Mouse (Mus musculus) retina, adult 2 months (tissue): ENCODE data around the gene Tcf7l2.

Source experiments
- DNase-seq: peaks from one replicate; pipeline ENCODE4 v3.0.0-alpha.2; 2012; ENCODE audit warnings: low read depth, low spot score

Gene Tcf7l2

GRCm38 (mm10) chr19:55827613-55828259, 86.1 kb downstream of the Tcf7l2 start:
- DNase-seq, result no peak

- no peak for DNase-seq
These were observed 89.4 kb downstream of the Tcf7l2 start for GRCm38 (mm10) chr19:55830976-55831559.

DNA sequence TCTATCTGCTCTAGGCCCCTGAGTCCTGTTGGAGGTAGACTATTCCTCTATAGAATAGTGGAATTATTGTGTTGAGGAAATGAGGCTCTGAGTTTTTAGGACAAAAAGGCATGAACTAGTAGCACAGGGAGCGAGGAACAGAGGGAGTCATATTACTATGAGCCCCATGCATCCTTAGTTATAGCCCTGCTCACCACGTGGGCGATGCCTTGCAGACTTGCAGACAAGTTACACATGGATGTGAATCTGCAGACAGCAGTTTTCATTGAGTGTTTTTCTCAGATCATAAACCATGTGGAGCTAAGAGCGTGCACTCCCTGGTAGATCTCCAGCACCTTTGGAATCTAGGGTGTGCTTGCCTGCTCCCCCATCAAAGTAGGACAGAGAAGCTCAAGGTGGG, 90.5 kb downstream of the Tcf7l2 start:
- no peak for DNase-seq

DNA sequence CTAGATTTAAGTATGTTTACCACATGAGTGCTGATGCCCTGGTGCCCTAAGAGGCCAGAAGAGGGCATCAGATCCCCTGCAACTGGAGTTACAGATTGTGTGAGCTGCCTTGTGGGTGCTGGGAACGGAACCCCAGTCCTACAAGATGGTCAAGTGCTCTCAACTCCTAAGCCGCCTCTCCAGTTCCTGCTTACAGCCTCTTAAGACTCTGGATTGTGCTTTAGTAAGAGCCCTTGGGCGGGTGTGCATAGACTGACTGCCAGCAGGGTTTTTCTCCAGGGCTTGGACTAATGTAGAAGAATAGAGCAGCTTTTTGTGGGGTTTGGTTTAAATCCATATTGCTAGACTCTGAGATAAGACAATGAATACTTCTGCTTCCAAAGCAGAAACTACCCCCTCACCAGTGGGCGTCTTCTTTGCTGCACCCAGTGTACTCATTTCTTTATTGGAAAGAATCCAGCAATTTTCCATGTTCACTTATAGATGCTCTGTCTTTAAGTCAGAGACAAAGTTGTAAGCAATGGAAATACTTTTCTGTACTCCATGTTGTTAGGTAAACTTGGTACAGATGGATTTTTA, 92.3 kb downstream of the Tcf7l2 start:
- DNase-seq, result no peak

DNA sequence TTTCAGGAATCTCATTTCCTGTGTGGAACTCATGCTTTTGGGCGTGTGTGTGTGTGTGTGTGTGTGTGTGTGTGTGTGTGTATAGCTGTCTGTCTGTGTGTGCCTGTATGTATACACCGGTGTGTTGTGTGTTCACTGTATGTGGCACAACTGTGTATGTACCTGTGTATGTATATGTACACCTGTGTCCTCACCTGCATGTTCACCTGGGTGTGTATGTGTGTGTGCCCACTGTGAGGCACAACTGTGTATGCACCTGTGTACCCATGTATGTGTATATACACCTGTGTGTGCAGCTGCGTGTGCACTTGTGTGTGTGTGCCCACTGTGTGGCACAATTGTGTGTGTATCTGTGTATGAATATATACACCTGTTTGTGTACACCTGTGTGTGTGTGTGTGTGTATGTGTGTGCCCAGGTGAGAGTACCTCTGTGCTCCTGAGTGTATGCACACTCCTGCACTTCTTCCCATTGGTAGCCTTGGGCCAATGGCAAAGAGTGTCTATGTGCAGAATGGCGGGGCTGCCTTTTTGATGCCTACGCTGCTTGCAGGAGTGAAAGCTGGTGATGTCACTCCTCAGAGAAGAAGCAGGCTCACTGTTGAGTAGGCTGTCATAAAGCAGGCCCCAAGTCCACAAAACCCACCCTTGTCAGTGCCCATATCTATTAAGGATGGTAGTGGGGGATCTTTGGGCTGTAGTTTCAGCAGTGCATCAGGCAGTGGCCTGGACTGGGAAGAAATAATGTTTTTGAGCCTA, 95.5 kb downstream of the Tcf7l2 start:
- DNase-seq, result no peak

DNA sequence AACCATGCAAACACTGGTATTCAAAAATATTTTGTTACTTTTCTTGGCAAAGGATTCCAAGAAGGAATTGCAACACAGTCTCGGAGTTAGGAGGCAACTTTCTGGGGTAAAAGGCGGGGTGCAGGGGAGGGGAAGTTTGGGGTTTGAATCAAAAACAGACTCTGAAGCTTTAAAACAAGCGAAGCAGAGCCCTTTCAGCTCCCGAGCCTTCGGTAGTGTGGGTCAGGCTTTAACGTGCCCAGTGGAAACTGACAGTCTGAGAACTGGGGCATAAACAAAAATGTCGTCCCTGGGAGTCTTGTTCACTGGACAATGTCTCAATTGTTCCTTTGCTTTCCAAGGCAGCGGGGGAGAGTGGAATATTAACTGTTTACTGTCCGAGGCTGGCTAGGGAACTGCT, 96.3 kb downstream of the Tcf7l2 start:
- DNase-seq, result no peak

GRCm38 (mm10) chr19:55838389-55839035, 96.9 kb downstream of the Tcf7l2 start:
- DNase-seq, result no peak

DNA sequence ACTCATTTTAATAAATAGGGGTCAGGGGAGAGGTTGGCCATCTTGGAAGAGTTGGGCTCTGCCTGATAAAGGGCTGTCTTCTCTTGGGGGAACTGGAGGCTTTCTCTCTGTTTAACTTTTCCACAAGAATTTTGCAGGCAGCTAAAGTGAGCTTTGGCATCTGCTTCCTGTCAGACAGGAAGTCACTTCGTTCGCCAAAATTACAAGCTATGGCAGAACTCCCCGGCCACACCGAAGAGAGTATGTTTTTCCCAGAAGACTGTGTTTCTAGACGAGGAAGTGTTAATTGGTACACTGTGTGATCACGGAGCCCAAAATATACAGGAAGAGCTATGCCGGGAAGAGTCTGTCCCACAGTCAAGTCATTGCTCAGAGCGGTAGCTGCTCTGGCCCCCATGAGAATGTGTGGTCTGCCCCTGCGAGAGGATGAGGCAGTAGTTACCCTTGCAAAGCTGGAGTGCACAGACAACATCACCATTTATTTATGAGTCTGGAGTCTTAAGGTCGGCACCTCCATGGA, 97.5 kb downstream of the Tcf7l2 start:
- DNase-seq, result no peak

DNA sequence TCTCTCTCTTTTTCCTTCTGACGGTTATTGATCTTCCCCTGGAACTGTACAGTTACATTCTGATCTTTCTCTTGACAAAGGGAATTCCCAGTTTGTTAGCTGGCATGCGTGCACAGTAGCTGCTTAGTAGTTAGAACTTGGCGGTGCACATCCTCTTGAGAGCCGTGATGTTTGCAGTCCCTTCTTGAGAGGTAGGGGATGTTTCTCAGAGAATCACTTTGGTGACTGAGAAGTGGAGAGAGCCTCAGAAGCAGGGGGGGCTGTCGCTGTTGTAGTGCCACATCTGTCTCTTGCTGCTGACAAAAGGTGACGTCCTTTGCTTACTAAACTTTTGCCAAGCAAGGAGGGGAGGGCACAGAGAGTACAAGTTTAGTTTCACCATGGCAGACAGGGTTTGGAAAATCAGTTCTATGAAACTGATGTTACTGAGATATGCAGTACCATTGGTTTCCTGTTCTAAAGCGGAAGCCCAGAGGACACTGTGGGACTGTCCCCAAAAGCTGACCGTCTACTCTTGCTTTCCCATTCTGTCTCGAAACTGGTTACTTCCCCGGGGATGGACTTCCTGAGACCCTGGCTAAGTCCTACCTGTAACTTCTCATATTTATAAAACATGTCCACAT, 99.0 kb downstream of the Tcf7l2 start:
- DNase-seq, result no peak

GRCm38 (mm10) chr19:55842046-55842445, 100.4 kb downstream of the Tcf7l2 start:
- no peak for DNase-seq

DNA sequence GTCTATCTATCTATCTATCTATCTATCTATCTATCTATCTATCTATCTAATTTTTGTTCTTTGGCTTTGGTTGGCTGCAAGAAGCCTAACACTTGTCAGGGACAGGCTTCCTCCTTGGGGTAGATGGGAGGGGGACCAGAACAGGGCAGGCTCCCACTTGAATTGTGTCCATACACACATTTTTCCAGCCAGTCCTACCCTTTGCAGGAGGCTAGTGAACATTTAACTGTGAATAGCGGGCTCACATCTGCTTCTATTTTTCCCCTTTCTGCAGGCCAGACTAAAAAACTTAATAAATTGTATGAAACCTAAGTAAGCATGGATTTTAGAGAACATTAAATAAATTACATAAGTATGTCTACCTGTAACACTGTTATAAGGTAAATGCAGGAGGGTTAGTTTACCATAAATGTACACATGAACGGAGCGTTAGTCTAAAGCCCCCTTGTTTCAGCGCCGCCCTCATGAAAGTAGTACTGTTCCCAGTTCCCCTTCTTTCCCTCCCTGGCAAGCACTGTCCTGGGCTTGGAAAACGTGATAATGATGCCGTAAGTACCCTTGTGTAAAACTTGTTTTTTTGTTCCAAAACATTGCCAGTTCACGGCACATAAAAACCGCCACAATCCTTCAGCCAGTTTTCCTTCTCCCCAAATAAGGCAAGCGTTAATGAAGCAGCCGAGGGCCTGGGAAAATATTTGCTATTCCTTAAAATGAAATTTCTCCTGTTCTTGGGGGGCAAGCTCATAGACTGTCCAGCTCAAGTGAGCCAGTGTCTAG, 101.7 kb downstream of the Tcf7l2 start:
- DNase-seq, result no peak

DNA sequence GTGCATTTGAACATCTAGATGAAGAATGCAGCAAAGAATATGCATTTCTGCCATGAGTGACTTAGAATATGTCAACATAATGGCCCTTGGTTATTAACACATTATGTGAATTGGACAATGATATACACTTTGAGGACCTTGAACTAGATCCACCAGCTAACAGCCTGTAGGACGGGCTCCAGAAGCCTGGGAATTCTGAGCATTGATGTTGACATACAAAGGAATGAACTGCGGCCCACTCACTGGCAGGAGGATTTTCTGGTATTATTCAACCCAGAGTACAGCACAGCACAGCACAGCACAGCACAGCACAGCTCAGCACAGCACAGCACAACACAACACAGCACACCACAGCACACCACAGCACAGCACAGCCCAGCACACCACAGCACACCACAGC, 104.1 kb downstream of the Tcf7l2 start:
- DNase-seq, result no peak

GRCm38 (mm10) chr19:55846256-55846655, 104.6 kb downstream of the Tcf7l2 start:
- DNase-seq, result no peak

- no peak for DNase-seq
These were observed 105.4 kb downstream of the Tcf7l2 start for GRCm38 (mm10) chr19:55847043-55847442.

DNA sequence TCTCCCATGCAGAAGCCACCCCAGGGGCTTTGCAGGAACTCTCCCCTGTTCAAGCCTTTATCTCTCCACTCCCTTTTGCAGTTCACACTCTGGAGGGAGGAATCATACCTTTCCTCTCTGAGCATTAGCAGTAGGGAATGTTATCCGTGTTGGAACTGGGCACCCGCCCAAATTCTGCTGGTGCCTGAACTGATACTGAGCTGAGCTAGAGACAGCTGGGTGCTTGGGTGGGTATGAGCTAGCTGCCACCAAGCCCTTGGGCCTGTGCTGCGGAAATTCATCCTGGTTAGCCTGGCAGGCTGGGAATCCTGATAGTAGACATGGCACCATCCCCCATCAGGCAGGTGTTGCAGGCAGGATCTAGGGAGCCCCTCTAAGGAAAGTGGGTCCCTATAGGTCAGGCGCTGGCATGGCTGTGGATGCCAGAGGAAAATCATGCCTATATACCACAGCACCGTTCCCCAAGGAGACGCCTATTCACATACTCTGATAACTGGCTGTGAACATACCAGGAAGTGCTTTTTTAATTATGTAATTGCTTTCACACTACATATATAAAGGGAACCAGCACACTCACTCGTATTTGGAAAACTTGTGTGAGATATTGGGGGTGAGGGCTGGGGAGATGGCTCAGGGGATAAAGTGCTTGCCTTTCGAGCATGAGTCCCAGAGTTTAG, 108.9 kb downstream of the Tcf7l2 start:
- DNase-seq, result no peak

DNA sequence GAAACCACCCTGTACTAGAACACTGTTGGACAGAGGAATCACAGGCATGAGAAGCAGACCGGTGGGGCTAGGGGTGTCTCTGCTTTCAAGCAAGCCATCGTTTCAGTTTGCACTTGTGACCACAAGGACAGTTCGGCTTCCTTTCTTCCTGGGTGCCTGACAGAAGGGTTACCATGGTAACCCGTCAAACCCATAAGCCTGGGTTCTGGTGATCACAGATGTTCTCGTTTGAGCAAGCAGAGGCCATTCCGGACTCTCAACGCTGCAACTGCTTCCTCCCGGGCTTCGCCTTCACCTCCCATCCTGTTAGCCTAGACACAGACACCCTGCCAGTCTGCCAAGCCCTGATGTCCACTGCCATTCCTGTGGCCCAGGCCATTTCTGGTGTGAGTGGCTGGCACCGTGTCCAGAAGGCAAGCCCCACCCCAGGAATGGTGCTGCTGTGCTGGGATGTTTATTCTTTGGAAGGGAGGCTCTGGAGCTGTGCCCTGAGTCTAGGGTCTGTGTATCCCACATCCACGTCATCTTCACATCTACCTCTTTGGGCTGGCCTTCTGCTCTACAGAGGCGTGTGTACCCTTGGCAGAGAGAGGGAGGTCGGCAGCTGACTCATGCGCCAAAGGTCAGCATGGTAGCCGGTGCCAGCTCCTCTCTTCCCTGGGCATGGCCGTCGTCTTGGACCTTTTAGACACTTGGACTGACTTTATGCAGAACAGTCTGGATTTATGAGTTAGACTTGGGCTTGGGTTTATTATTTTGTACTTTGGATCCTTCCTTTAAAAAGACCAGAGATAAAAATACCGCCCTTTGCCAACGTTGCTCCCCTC, 110.1 kb downstream of the Tcf7l2 start:
- DNase-seq, result no peak

DNA sequence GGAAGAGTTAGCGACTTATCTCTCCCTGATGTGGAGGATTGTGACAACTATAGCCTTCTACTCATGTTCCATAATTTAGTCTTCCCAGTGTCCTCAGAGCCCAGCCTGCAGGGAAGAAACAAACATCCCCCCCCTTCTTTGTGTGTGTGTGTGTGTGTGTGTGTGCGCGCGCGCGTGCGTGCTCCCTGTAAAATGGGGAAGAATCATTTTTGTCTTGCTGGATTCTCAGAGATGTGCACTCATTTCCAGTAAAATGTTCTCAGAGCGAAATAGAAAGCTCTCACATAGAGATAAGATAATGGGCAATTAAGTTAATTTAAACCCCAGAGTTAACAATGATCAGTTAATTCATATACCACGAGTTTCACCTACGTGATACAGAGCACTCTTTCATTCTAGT, 112.8 kb downstream of the Tcf7l2 start:
- DNase-seq, result no peak

GRCm38 (mm10) chr19:55855571-55855970, 114.0 kb downstream of the Tcf7l2 start:
- no peak for DNase-seq

GRCm38 (mm10) chr19:55857328-55857727, 115.7 kb downstream of the Tcf7l2 start:
- DNase-seq, result no peak
